Mouse (Mus musculus) inflammation-experienced regulatory T-cells, adult 16 weeks (primary cell): ENCODE measurements around the gene Rbbp9. TPM values are rescaled to one million over a fixed set of nuclear protein-coding genes. Genes with fewer than 3 reads are reported as not detected.

Source experiments
- polyA plus RNA-seq: library from polyadenylated mRNA; unstranded; fragments of 100-300 nt; shearing (Covaris generic); gene quantifications from one replicate; pipeline ENCODE4 v1.2.1, GENCODE M21; 2017

The Rbbp9 gene
- 14.5 TPM for polyA plus RNA-seq

GRCm38 (mm10) chr2:144550529-144550928 lies at the start of gene Rbbp9:
TSS of gene Rbbp9 (minus strand) at chr2:144550869.

GRCm38 (mm10) chr2:144599831-144600687 lies 49.4 kb upstream of the Rbbp9 start, which contains the start of gene Dtd1:
TSS of gene Dtd1 (plus strand) at chr2:144599897.

GRCm38 (mm10) chr2:144593951-144594651 lies 43.4 kb upstream of the Rbbp9 start, which contains the start of gene Smim26:
TSS of gene Smim26 (plus strand) at chr2:144594054.

GRCm38 (mm10) chr2:144555820-144556552 lies 5.3 kb upstream of the Rbbp9 start, which contains the start of gene Sec23b:
TSS of gene Sec23b (plus strand) at chr2:144556229.

GRCm38 (mm10) chr2:144526981-144527820 lies 23.5 kb downstream of the Rbbp9 start, which contains the start of the genes Dzank1 and Polr3f:
TSS of gene Dzank1 (minus strand) at chr2:144527414.
TSS of gene Polr3f (plus strand) at chr2:144527718.

Other genes with a start within 250 kb of the Rbbp9 start
- not detected for gene Ovol2, start 218.7 kb downstream of the Rbbp9 start, polyA plus RNA-seq
- 19.6 TPM for gene Kat14, start 181.9 kb downstream of the Rbbp9 start, polyA plus RNA-seq
- 4.1 TPM for gene Pet117, start 181.9 kb downstream of the Rbbp9 start, polyA plus RNA-seq
- 0.49 TPM for gene Dzank1, start 23.5 kb downstream of the Rbbp9 start, polyA plus RNA-seq
- gene Polr3f, start 23.2 kb downstream of the Rbbp9 start, polyA plus RNA-seq, result 42.2 TPM
- gene Sec23b, start 5.4 kb upstream of the Rbbp9 start, polyA plus RNA-seq, result 114 TPM
- gene Smim26, start 43.2 kb upstream of the Rbbp9 start, polyA plus RNA-seq, result 26.8 TPM
- gene Dtd1, start 49.0 kb upstream of the Rbbp9 start, polyA plus RNA-seq, result 78.5 TPM